Mouse (Mus musculus) Patski (cell line): ENCODE measurements around the gene Garem2. TPM values are rescaled to one million over a fixed set of nuclear protein-coding genes. Genes with fewer than 3 reads are reported as not detected.

Experiments used
- ATAC-seq: fragments of 100-300 bp; one replicate; pipeline ENCODE4 v1.8.0; 2021
- CTCF ChIA-PET: fragments of 350-600 bp; sonication (Branson Sonifier 250); formaldehyde crosslinking; loops from one replicate; lab custom pipeline; 2022; ENCODE audit warnings: inconsistent platforms; lab: Charles Lee
- POLR2A ChIA-PET: fragments of 350-600 bp; sonication (Branson Sonifier 250); formaldehyde crosslinking; loops from one replicate; lab custom pipeline; 2022; ENCODE audit warnings: antibody characterized with exemption, inconsistent platforms; lab: Charles Lee
- DNase-seq: peaks from one replicate; pipeline ENCODE4 v3.0.0-alpha.2; 2011; ENCODE audit warnings: low read depth, low spot score
- H3K27me3 ChIP-seq: fragments of 371-371 bp; one replicate; pipeline ENCODE4 v1.5.1; 2021
- CTCF ChIP-seq: fragments of 100-300 bp; IDR thresholded peaks from one replicate; pipeline ENCODE4 v1.5.1; 2021
- in situ Hi-C: fragments of 300-500 bp; cut with MboI; formaldehyde crosslinking; loops from 3 replicates; pipeline ENCODE4 v1.11.1; 2018; ENCODE audit warnings: low pct_unique_long_range_greater_than_20kb, mixed read lengths
- polyA plus RNA-seq: library from polyadenylated mRNA; unstranded; gene quantifications from one replicate; pipeline ENCODE4 v1.2.3, GENCODE M21; 2021

The Garem2 gene
- polyA plus RNA-seq, 1 experiment from 2014 or later = 0.10 TPM

DNA sequence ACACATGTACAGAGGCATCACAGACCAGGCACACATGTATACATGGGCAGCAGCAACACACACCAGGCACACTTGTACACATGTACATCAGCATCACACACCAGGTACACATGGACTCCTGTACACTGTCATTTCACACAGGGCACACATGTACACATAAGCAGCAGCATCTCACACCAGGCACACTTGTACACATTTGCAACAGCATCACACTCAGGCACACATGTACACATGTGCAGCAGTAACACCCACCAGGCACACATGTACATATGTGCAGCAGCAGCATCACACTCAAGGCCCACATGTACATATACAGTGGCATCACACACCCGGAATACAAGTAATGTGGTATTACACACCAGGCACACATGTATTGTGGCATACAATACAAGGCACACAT lies 6.7 kb upstream of the Garem2 start:
- H3K27me3 ChIP-seq = no peaks in the 10 kb centered on the region
- ChIA-PET CTCF (no interaction called here), POLR2A (no interaction called here)
- no peak for TF ChIP-seq CTCF
- in situ Hi-C loops = loop anchor here (25.0 kb wide), 1 partner anchor 711 kb away; the partner anchor contains the start of gene Lmbr1
- DNase-seq (no peak), ATAC-seq (no peak)

DNA sequence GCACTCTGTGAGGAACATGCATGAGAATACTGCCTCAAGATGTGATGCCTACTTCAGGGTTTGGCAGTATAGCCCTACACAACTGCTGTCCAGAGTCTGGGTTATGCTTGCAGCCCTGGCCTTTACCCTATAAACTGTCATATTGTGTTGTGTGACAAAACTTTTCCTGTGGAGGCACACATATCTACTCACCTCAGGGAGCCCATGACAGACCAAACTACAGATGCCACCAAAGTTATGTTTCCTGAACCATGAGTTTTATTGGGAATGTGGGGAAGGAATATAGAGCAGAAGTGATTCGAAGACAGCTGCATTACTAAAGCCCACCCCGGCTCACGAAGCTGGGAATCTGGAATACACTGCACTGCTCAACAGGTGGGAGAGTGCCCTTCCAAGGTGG lies 1.6 kb upstream of the Garem2 start:
- CTCF ChIA-PET = interaction anchor here (1.0 kb wide), 1 partner anchor 279 kb away, joined by 3 read pairs; no protein-coding TSS in a partner anchor
- peaks cover 13% of the 10 kb centered on the region for H3K27me3 ChIP-seq

DNA sequence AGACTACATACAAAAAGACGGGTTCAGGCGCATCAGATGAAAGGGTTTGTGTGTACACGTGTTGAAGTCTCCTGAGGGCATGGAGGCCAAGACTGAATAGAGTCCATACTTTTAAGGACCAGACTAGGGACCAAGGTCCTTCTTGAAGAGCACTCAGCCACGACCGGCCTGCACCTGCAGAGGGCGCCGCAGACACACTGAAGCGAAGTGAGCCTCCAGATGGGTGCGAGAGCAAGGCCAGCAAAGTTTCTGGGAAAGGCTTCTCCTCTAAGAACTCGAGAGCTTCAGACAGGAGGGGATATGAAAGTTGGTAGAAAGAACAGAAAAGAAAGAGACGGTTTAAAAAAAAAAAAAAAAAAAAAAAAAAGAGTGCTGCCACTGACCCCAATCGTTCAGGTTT lies 622 bp upstream of the Garem2 start:
- H3K27me3 ChIP-seq = peaks cover 13% of the 10 kb centered on the region
- in situ Hi-C loops = no loop called here
- DNase-seq (no peak), ATAC-seq (no peak)
- POLR2A ChIA-PET = interaction anchor here (0.7 kb wide), 1 partner anchor 432 kb away, joined by 4 read pairs; no protein-coding TSS in a partner anchor
- CTCF ChIA-PET = interaction anchor here (1.0 kb wide), 2 partner anchors 57 to 280 kb away, joined by 3 read pairs; no protein-coding TSS in a partner anchor
- no peak for TF ChIP-seq CTCF

More for the DNA sequence above, 1.6 kb upstream of the Garem2 start:
- ATAC-seq (no peak), DNase-seq (no peak)
- in situ Hi-C loops = no loop called here
- POLR2A ChIA-PET = no interaction called here
- no peak for TF ChIP-seq CTCF

DNA sequence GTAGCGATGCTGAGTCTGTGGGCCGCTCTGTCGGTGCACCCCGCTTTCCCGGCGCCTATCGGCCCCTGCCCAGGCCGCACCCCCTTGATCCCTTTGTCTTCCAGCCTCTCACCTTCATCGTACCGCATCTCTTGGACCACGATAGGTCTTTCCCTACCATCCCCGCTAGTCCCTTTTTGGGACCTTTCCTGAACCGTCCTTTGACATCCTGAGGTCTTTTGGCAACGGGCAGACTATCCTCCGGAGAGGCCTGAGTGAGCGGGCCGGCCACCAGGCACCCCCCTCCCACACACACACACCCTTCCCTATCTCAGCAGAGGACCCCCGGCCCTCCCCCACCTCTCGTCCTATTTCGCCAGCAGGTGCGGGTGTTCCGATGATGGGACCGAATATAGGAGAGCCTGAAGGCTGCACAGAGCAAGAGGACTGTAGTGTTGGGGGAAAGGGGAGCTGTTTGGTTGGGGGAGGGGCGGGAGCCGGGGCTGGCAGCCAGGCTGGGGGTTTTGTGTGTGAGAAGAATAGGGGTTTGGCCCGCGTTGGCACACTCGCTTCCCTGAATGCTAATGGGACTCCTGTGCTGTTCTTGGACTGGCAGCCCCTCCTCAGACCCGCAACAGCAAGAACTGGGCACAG lies 823 bp downstream of the Garem2 start, which contains the start of gene 3110082J24Rik:
Gene 3110082J24Rik (minus strand): TSS at position 419 of the 633 bp plus-strand sequence.
- CTCF ChIA-PET = no interaction called here
- peaks cover 13% of the 10 kb centered on the region for H3K27me3 ChIP-seq
- DNase-seq = no peak

DNA sequence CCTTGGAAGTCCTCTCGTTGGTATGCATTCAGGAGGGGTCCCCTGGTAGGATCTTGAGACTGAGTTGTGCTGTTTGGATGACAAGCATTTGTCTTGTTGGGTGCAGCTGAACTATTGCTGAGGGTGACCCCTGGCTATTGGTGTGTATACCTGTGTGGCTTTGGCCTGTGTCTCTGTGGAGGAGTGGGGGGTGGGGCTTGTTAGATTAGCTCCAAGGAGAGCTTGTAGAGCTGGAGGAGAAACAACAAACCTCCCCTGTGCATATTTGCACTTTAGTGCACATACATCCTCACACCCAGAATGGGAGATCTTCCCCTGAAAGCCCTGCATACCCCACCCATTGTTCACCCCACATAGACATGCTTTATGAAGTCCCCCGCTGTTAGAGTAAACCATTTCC lies 1.8 kb downstream of the Garem2 start:
- in situ Hi-C loops = no loop called here
- peaks cover 13% of the 10 kb centered on the region for H3K27me3 ChIP-seq
- no peak for DNase-seq
- ChIA-PET POLR2A (no interaction called here), CTCF (interaction anchor here (2.2 kb wide), 1 partner anchor 19 kb away, joined by 7 read pairs; no protein-coding TSS in a partner anchor)
- TF ChIP-seq CTCF = no peak
- no peak for ATAC-seq

More for the DNA sequence above, 823 bp downstream of the Garem2 start, which contains the start of gene 3110082J24Rik:
- POLR2A ChIA-PET = no interaction called here
- no peak for ATAC-seq
- in situ Hi-C loops = no loop called here
- TF ChIP-seq CTCF = no peak

DNA sequence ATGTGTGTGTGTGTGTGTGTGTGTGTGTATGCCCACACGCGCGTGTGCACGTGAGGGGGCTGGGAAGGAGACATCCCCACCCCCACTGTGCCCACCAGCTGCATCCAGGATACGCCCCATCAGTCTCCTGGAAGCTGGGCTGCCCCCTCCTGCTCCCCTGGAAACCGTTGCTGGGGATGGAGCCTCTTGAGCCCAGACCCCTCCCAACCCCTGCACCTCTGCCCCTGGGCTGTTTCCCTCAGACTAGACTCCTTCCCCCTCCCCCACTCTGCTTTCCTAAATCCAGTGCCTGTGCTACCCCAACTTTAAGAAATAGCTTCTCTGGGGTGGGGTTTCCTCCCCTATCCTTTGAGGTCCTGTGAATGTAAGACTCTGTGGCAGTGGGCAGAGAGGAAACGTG lies 2.2 kb downstream of the Garem2 start:
- POLR2A ChIA-PET = no interaction called here
- peaks cover 13% of the 10 kb centered on the region for H3K27me3 ChIP-seq
- TF ChIP-seq CTCF = no peak
- no peak for ATAC-seq
- CTCF ChIA-PET = interaction anchor here (2.2 kb wide), 1 partner anchor 18 kb away, joined by 7 read pairs; no protein-coding TSS in a partner anchor
- in situ Hi-C loops = no loop called here
- DNase-seq = no peak

DNA sequence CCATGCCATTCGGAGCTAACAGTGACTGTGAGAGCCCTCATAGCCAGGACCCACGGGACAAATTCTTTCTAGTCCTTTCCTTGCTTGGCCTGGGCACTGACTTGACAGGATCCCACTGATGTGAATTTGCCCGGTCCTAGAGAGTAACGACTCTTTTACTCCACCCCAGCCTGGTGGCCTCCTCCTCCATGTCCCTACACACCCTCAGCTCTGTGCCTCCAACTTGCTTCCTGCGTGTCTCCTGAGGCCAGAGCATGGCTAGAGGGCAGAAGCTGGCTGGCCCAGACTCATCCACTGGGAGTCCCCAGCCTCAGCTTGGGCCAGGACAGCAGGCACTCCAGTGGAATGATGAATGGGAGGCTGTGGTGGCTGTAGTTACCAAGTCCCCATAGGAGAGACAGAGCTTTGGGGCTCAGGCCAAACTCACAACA lies 2.7 kb downstream of the Garem2 start:
- no peak for ATAC-seq
- H3K27me3 ChIP-seq = peaks cover 13% of the 10 kb centered on the region
- POLR2A ChIA-PET = no interaction called here
- DNase-seq = no peak
- in situ Hi-C loops = no loop called here
- TF ChIP-seq CTCF = no peak
- CTCF ChIA-PET = interaction anchor here (2.2 kb wide), 1 partner anchor 18 kb away, joined by 7 read pairs; no protein-coding TSS in a partner anchor

DNA sequence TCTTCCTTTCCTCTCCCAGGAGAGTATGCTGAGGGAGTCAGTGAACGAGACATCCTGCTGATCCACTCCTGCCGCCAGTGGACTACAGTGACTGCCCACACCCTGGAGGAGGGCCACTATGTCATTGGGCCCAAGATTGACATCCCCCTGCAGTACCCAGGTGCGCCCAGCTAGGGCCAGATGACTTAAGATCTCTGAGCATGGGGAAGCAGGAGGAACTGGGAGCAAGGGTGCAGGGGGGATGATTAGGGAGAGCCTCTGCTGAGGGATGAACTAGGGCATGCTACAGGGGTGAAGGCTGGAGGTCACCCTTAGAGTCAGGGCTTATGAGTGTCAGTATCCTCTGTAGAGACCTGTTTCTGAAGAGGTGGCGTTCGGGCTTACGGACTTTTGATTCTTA lies 3.3 kb downstream of the Garem2 start:
- in situ Hi-C loops = no loop called here
- TF ChIP-seq CTCF = no peak
- ATAC-seq (no peak), DNase-seq (no peak)
- POLR2A ChIA-PET = no interaction called here
- H3K27me3 ChIP-seq = peaks cover 13% of the 10 kb centered on the region
- CTCF ChIA-PET = interaction anchor here (2.2 kb wide), 1 partner anchor 17 kb away, joined by 7 read pairs; no protein-coding TSS in a partner anchor

DNA sequence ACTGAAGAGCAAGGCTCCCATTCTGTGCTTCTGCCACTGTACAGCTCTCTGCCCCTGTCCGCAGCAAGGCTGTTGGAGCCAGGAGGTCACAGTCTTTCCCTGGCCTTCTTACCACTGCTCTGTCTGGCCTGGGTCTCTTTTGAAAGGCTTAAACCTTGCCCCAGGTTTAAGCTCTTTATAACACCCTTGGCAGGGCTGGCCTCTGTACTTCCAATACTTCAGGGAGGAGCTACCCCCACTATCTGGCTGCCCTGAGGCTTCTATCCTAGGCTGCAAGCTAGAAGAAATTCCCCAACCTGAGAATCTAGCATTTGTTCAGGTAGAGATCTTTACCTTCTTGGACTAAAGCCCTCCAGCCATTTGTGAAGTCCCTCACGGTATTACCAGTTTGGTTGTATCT lies 4.9 kb downstream of the Garem2 start:
- DNase-seq = no peak

DNA sequence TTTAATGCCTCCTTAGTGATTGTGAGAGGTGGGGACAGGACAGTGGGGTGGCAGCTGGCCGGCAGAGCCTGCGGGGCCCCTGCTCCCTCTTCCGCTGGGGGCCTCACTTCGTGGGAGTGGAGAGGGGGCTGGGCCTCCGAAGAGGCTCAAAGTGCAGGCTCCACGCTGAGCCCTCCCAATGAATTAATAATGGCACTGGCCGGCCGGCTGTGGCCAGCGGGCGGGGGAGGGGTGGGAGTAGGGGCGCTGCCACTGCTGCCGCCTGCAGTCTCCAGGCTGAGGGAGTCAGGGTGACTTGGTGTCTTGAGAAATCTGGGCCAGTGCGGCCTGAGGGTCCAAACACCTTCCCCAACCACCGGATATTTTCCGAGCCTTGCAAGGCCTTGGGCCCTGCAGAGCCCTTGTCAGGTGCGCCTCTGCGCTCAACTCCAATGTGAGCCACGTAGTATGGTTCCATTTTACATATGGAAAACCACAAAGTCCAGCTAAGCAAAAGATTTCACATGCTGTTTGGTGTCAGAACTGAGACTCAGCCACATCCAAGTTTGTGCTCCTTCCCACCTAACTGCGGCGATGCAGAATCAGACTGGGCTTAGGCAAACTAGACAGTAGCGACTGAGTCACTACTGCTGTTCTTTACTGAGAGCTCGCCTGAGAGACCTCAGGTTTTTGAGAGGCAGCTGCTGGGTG lies 5.6 kb downstream of the Garem2 start:
- POLR2A ChIA-PET = no interaction called here
- no peak for TF ChIP-seq CTCF
- in situ Hi-C loops = loop anchor here (10.0 kb wide), 1 partner anchor 286 kb away; no protein-coding TSS in a partner anchor
- DNase-seq (no peak), ATAC-seq (no peak)
- CTCF ChIA-PET = no interaction called here
- peaks cover 2% of the 10 kb centered on the region for H3K27me3 ChIP-seq

More for the DNA sequence above, 4.9 kb downstream of the Garem2 start:
- ChIA-PET POLR2A (no interaction called here), CTCF (no interaction called here)
- no peak for TF ChIP-seq CTCF
- H3K27me3 ChIP-seq = peaks cover 5% of the 10 kb centered on the region
- no peak for ATAC-seq
- in situ Hi-C loops = loop anchor here (10.0 kb wide), 1 partner anchor 285 kb away; no protein-coding TSS in a partner anchor
